Mouse (Mus musculus): ENCODE results near the gene Gm10181. TPM values are rescaled to one million over a fixed set of nuclear protein-coding genes. Genes with fewer than 3 reads are reported as not detected.

Gene Gm10181
- total and polyA plus RNA-seq, 3 experiments = not detected

GRCm38 (mm10) chr9:25138900-25139299 is 49.7 kb downstream of the Gm10181 start:
- Histone ChIP-seq H3K9ac (ENCODE audit: insufficient read depth, low read depth) (no peak overlapping the region), H3K9me3 (replicated peaks; ENCODE audit: low read length) (no peaks in the 10 kb centered on the region), H3K27me3 (replicated peaks) (no peaks in the 10 kb centered on the region), H3K79me2 (replicated peaks; ENCODE audit: control insufficient read depth, extremely low read depth, insufficient read depth, poor library complexity, severe bottlenecking) (no peaks in the 10 kb centered on the region), H3K36me3 (replicated peaks in 1 of 2; ENCODE audit: control insufficient read depth in 1 of 2, insufficient read depth in 1 of 2, low read length in 1 of 2) (peaks cover 0 to 2% of the 10 kb centered on the region in 2 experiments), H3K27ac (ENCODE audit: insufficient read depth, low read depth) (no peak overlapping the region), H3K4me2 (ENCODE audit: insufficient read depth, low read depth, poor library complexity, severe bottlenecking) (no peak overlapping the region), H3K4me3 (replicated peaks in 1 of 3; ENCODE audit: low read depth in 2 of 3, low read length in 2 of 3, poor library complexity in 1 of 3) (no peak overlapping the region), H3K4me1 (ENCODE audit: control insufficient read depth in 1 of 2, insufficient read depth in 2 of 2) (peaks cover 0 to 6% of the 10 kb centered on the region in 2 experiments; a peak in 1 of 4 replicates)
- dilution Hi-C loops (cut with MboI; ENCODE audit: extremely low pct_ligation_motif_present, extremely low pct_unique_long_range_greater_than_20kb, low sequenced_read_pairs) (no loop called here), in situ Hi-C loops (cut with MboI; ENCODE audit: low pct_ligation_motif_present, low pct_unique_long_range_greater_than_20kb, low sequenced_read_pairs) (no loop called here)
- TF ChIP-seq CHD2 (IDR thresholded peaks at IDR 0.05; ENCODE audit: low read length) = no peak
- no peak for TF ChIP-seq POLR2AphosphoS2 (IDR thresholded peaks at IDR 0.05; ENCODE audit: low read depth, low read length)
- TF ChIP-seq UBTF (IDR thresholded peaks at IDR 0.05; ENCODE audit: low read depth, low read length) = no peak
- TF ChIP-seq E2F4 (IDR thresholded peaks at IDR 0.05; ENCODE audit: insufficient replicate concordance, low read depth, low read length) = no peak
- no peak for TF ChIP-seq BHLHE40 (IDR thresholded peaks at IDR 0.05; ENCODE audit: low read depth, low read length)
- TF ChIP-seq GABPA (IDR thresholded peaks at IDR 0.05; ENCODE audit: insufficient replicate concordance, low read depth, low read length) = no peak
- TF ChIP-seq TBP (conservative IDR thresholded peaks at IDR 0.05; ENCODE audit: low read depth, low read length) = no peak
- no peak for TF ChIP-seq EP300 (IDR thresholded peaks at IDR 0.05; ENCODE audit: low read length)
- TF ChIP-seq MAZ (IDR thresholded peaks at IDR 0.05; ENCODE audit: low read depth, low read length) = no peak
- no peak for TF ChIP-seq ETS1 (conservative IDR thresholded peaks at IDR 0.05; ENCODE audit: low read depth, low read length)
- TF ChIP-seq CHD1 (IDR thresholded peaks at IDR 0.05; ENCODE audit: low read depth, low read length) = no peak
- TF ChIP-seq USF2 (conservative IDR thresholded peaks at IDR 0.05; ENCODE audit: low read depth, low read length) = no peak
- no peak for TF ChIP-seq MAX (IDR thresholded peaks at IDR 0.05; ENCODE audit: low read length)
- TF ChIP-seq ZC3H11A (IDR thresholded peaks at IDR 0.05; ENCODE audit: low read depth, low read length) = no peak
- no peak for DNase-seq (ENCODE audit: extremely low read depth)

Other genes with a start within 250 kb of the Gm10181 start
- 3.9 and 4.2 TPM in 2 replicates for gene Herpud2, start 62.4 kb downstream of the Gm10181 start, total RNA-seq (2012; rRNA removed)
- 8.3 and 9.1 TPM in 2 replicates for gene Herpud2, start 62.4 kb downstream of the Gm10181 start, total RNA-seq (2014; rRNA removed)
- gene Herpud2, start 62.4 kb downstream of the Gm10181 start, polyA plus RNA-seq (2012; ENCODE audit: insufficient read length, low read depth) = 11.9 and 16.2 TPM in 2 replicates
- 77.9 and 95.6 TPM in 2 replicates for gene Sept7, start 163.0 kb downstream of the Gm10181 start, total RNA-seq (2012; rRNA removed)
- 288 and 331 TPM in 2 replicates for gene Sept7, start 163.0 kb downstream of the Gm10181 start, total RNA-seq (2014; rRNA removed)
- 161 and 170 TPM in 2 replicates for gene Sept7, start 163.0 kb downstream of the Gm10181 start, polyA plus RNA-seq (2012; ENCODE audit: insufficient read length, low read depth)

All from CH12.LX (cell line).